Mouse (Mus musculus) kidney, adult 2 months (tissue): ENCODE results near the gene Nt5c1b. TPM values are rescaled to one million over a fixed set of nuclear protein-coding genes. Genes with fewer than 3 reads are reported as not detected.

Source experiments
- DNase-seq: peaks from one replicate; pipeline ENCODE4 v3.0.0; 2021
- H3K27ac ChIP-seq: fragments of 200-500 bp; 2 replicates; pipeline ENCODE4 v1.5.1; 2012; ENCODE audit warnings: low read depth, low read length, control low read depth, inconsistent platforms; ENCODE audit not compliant: insufficient read depth
- H3K27me3 ChIP-seq: fragments of 200-500 bp; replicated peaks from 2 replicates; pipeline ENCODE4 v1.6.1; 2012; ENCODE audit warnings: mild to moderate bottlenecking, moderate library complexity, low read length, inconsistent platforms; ENCODE audit not compliant: control insufficient read depth, insufficient read depth
- H3K36me3 ChIP-seq: fragments of 200-500 bp; 2 replicates; pipeline ENCODE4 v1.6.1; 2012; ENCODE audit warnings: mild to moderate bottlenecking, moderate library complexity, low read length, inconsistent platforms; ENCODE audit not compliant: control insufficient read depth, insufficient read depth
- H3K4me1 ChIP-seq: fragments of 200-500 bp; 2 replicates; pipeline ENCODE4 v1.6.1; 2011; ENCODE audit warnings: low read length; ENCODE audit not compliant: control insufficient read depth, insufficient read depth
- H3K4me3 ChIP-seq: fragments of 200-500 bp; 2 replicates; pipeline ENCODE4 v1.5.1; 2011; ENCODE audit warnings: mild to moderate bottlenecking, low read depth, low read length, control low read depth; ENCODE audit not compliant: insufficient read depth
- CTCF ChIP-seq: fragments of 200-500 bp; conservative IDR thresholded peaks from 2 replicates; pipeline ENCODE4 v1.5.1; 2011; ENCODE audit warnings: low read depth, mild to moderate bottlenecking, control low read depth, low read length, moderate library complexity, mixed read lengths; ENCODE audit not compliant: insufficient read depth, insufficient read length
- POLR2A ChIP-seq: fragments of 200-500 bp; IDR thresholded peaks from one replicate; pipeline ENCODE4 v1.6.1; 2011; ENCODE audit warnings: low read depth, low read length, control low read depth
- WGBS: fragments of 180-500 bp; shearing (Covaris S2); methylation state at CpG from one replicate; pipeline ENCODE4 v1.1.7; 2018; 5-methylcytosine and 5-hydroxymethylcytosine counted together
- polyA plus RNA-seq: library from polyadenylated mRNA; depleted of rRNA; stranded (reverse); fragments of >200 nt; gene quantifications from 2 replicates; pipeline ENCODE4 v1.2.3, GENCODE M21; 2012; rRNA removed

Nt5c1b gene
- 0.09 and 0.14 TPM in 2 replicates for polyA plus RNA-seq

DNA sequence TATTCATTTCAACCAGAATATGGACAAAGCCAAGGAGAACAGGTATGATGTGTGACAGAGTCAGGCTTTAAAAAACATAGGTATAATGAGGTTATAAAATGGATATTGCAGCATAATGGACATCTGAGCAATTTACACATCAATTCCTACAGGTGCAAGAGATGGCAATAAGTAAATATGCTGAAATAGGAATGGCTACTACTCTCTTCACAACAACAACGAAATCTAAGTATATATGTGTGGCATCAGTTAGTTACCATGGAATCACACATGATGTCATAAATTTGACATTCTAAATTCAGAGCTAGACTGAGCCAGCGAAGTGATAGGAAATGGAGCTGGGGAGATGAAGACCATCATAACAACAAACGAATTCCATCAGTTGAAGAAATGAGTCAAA, at the start of gene Nt5c1b:
Gene Nt5c1b, plus strand, starts transcription at position 301 of the 400 bp plus-strand sequence.
- no peaks in the 10 kb centered on the region for H3K36me3 ChIP-seq
- no peak within 1 kb of the TSS for H3K4me3 ChIP-seq
- H3K27ac ChIP-seq = no peak within 1 kb of the TSS
- no peak for TF ChIP-seq POLR2A
- TF ChIP-seq CTCF = no peak
- no peaks in the 10 kb centered on the region for H3K4me1 ChIP-seq
- 76% methylated on average over 3 of the region's 3 CpGs for WGBS
- DNase-seq = no peak
- H3K27me3 ChIP-seq = no peaks in the 10 kb centered on the region; the same call in 1 of the 2 replicates

DNA sequence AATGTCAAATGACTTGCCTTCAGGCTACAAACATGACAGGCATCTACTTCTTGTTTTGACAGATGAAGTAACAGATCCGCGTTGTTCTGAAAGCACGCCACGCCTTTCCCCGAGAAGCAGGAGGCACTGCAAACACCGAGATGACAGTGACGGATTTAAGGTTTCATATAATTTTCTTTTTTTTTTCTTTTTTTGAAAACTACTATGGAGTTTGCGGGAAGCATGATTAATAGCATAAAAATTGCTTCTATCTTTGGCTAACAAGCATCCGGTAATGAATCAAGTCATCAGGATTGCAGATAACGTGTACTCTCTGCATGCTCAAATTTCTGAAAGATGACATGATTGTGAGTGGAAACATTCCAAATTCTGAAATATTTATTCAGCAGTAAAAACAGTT, 42.1 kb upstream of the Nt5c1b start:
- 67% methylated on average over 10 of the region's 10 CpGs for WGBS
- no peaks in the 10 kb centered on the region for H3K4me1 ChIP-seq
- H3K27ac ChIP-seq = no peak overlapping the region
- DNase-seq = no peak
- no peak overlapping the region for H3K4me3 ChIP-seq
- TF ChIP-seq CTCF (no peak), POLR2A (no peak)
- H3K36me3 ChIP-seq = no peaks in the 10 kb centered on the region
- H3K27me3 ChIP-seq = no peaks in the 10 kb centered on the region

DNA sequence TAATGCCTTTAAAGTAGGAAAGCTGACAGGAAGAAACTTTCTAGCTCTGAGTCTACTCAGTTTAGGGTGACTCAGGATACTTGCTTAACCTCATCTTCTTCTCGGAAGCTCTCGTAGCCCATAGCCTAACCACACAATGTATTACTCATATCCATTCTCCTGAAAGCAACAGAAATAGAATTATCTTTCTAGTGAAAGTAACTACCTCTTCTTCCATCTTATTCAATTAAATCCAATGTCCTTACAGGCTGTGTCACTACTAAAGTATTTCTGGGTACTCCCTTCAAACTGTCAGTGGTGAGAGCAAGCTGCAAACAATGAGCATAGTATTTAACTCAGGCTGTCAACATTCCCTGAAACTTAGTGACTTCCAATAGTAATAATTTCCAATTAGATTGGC, 40.3 kb upstream of the Nt5c1b start:
- H3K27ac ChIP-seq = no peak overlapping the region
- no peak for DNase-seq
- H3K4me1 ChIP-seq = no peaks in the 10 kb centered on the region
- H3K36me3 ChIP-seq = no peaks in the 10 kb centered on the region
- WGBS = 96% methylated on average over 2 of the region's 2 CpGs
- TF ChIP-seq CTCF = no peak
- no peak for TF ChIP-seq POLR2A
- no peak overlapping the region for H3K4me3 ChIP-seq
- H3K27me3 ChIP-seq = no peaks in the 10 kb centered on the region

DNA sequence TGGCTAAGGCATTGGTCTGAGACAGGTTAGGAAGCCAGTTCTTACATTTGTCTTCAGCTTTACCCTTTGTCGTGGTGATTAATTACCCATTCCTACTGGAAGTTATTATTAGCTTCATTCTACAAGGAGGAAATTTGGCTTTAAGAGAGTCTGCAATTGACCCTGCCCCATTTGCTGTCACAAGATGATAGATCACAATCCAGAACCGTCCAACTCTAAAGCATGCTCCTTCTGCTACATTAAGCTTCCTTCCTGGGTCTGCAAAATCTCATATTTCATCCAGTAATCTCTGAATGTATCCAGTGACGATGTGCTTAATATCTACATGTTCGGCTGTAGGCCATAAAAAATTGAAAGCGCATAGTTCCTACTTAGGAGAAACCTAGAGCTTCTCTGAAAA, 29.2 kb upstream of the Nt5c1b start:
- Histone ChIP-seq H3K4me1 (no peaks in the 10 kb centered on the region), H3K27ac (no peak overlapping the region), H3K36me3 (no peaks in the 10 kb centered on the region), H3K4me3 (no peak overlapping the region), H3K27me3 (no peaks in the 10 kb centered on the region)
- WGBS = 30% methylated on average over 5 of the region's 5 CpGs
- no peak for TF ChIP-seq CTCF
- no peak for TF ChIP-seq POLR2A
- DNase-seq = peak; percentile 1

DNA sequence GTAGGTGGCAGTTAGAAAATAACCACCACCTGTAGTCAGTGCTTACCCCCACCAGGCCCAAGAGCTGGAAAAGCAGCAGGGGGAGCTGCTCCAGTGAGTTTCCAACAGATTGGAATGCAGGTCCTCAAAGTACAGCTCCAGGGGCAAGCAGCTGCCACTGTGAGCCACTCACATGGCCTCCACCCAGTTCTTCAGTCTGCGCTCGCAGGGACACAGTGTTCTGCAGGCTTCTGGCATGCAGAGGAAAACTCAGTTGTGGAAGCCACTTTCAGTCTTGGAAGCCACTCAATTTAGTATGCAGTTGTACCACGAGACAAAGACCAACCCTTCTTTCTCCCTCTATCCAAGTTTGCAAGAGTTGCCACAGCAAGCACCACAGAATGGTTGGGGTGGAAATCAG, 19.1 kb upstream of the Nt5c1b start:
- WGBS = 78% methylated on average over 3 of the region's 3 CpGs

DNA sequence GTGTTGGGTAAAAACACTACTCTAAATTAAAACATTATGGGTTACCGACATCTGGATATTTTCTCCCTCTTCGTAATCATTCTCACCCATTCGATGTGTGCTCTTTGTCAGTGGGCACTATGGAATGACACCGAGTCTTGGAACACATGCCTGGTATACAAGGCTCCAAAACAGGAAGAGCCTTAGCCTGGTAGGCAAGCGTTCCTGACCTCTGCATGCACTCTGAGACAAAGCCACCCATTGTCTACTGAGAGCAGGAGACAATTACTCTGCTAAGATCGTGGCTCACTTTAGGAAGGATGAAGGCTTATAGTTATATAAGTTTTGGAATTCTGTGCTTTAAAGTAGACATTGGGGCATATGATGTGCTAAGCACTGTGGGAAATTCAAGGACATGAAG, 12.0 kb upstream of the Nt5c1b start:
- no peaks in the 10 kb centered on the region for H3K27me3 ChIP-seq
- H3K36me3 ChIP-seq = no peaks in the 10 kb centered on the region
- TF ChIP-seq POLR2A = no peak
- no peak for TF ChIP-seq CTCF
- no peak for DNase-seq
- H3K4me3 ChIP-seq = no peak overlapping the region
- no peaks in the 10 kb centered on the region for H3K4me1 ChIP-seq
- no peak overlapping the region for H3K27ac ChIP-seq
- WGBS = 75% methylated on average over 6 of the region's 6 CpGs

More for the DNA sequence above, 19.1 kb upstream of the Nt5c1b start:
- no peak for TF ChIP-seq CTCF
- no peak for TF ChIP-seq POLR2A
- no peak overlapping the region for H3K4me3 ChIP-seq
- H3K27ac ChIP-seq = no peak overlapping the region
- DNase-seq = no peak
- no peaks in the 10 kb centered on the region for H3K4me1 ChIP-seq
- H3K36me3 ChIP-seq = no peaks in the 10 kb centered on the region
- no peaks in the 10 kb centered on the region for H3K27me3 ChIP-seq

DNA sequence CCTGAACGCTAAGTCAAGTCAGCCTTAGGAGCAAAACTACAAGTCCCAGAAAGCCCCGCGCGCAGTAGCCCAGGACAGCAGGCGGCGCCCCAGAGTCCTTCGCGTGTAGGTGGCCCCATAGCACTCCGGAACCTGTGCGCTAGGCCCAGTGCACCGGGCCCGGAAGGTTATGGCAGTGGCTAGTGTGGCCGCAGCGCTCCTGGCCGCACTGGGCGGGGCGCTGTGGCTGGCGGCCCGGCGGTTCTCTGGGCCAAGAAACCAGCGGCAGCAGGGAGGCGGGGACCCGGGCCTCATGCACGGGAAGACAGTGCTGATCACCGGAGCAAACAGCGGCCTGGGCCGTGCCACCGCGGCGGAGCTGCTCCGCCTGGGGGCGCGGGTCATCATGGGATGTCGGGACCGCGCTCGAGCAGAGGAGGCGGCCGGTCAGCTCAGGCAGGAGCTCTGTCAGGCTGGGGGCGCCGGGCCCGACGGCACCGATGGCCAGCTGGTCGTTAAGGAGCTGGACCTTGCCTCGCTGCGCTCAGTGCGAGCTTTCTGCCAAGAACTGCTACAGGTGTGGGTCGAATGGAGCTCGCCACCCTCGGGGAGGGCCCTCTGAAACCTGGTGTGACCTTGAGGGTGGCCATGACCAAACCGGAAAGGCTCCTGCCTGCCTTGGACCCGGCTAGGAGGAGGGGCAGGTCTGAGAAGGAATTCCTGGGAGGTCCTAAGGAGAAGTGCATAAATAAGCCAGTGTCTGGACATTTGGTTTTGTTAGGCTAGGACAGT, 21.1 kb downstream of the Nt5c1b start, which contains the start of gene Rdh14:
Gene Rdh14, plus strand, starts transcription at position 102 of the 771 bp plus-strand sequence.
- peak; percentile 78 for TF ChIP-seq POLR2A
- peak; percentile 62 for TF ChIP-seq CTCF
- peak; percentile 98 for DNase-seq
- Histone ChIP-seq H3K4me3 (peak within 1 kb of the TSS; percentile 90), H3K4me1 (0 out of 2 replicates have a peak, but pooled peaks cover 2% of the 10 kb centered on the region), H3K27ac (peak within 1 kb of the TSS; percentile 100), H3K27me3 (no peaks in the 10 kb centered on the region), H3K36me3 (peaks cover 4% of the 10 kb centered on the region; the same call in 1 of the 2 replicates)
- WGBS = 1% methylated on average over 53 of the region's 53 CpGs
